26 mouse cellular contexts compared by ENCODE assay signal in the genomic region with DNA sequence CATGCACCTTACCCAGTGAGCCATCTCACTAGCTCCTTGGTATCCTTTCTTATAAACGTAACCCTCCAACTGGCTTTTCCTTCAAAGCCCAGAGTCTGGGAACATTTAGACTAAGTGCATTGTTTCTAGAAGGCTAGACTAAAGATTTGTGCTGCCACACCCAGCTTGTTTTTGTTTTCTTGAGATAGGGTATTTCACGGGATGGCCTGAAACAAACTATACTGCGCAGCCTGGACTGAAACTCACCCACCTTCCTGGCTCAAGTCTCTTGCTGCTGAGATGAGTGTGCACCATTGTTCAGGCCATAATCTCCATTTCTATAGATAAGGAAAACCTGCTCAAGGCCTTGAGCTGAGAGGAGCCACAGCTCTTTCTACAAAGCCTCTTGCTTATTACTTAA. TPM values are rescaled to one million over a fixed set of nuclear protein-coding genes. Genes with fewer than 3 reads are reported as not detected.
DNase-seq lines count a peak whose midpoint lies in the region; TF ChIP-seq lines count a peak whose summit lies in the region.
"Had no signal": no experiment of that assay in that cellular context is flagged by ENCODE, and none has a peak within 500 bp of the region (broad histone marks: within the 10 kb centered on the region; RNA-seq: fewer than 3 reads in every experiment).

No protein-coding gene starts in this region.

- no peaks in the 10 kb centered on the region for H3K27me3 ChIP-seq in E14TG2a.4 (ENCODE audit: insufficient read depth, low read length)
- H3K27me3 ChIP-seq: CH12.LX; embryonic facial prominence, embryonic 13.5 days; embryonic facial prominence, embryonic 15.5 days; forebrain, embryonic 12.5 days; Patski had no signal

- peaks cover 36% of the 10 kb centered on the region for H3K36me3 ChIP-seq in E14TG2a.4 (ENCODE audit: insufficient read depth, low read length)

- no peak for TF ChIP-seq CTCF in gastrocnemius, adult 2 months (IDR thresholded peaks at IDR 0.05)
- TF ChIP-seq CTCF in E14TG2a.4 (conservative IDR thresholded peaks at IDR 0.05; ENCODE audit: low read length): no peak

- no peak for DNase-seq in gastrocnemius, adult 2 months
- no peak for DNase-seq in gastrocnemius, postnatal 14 days
- DNase-seq in ES-CJ7 (ENCODE audit: low read depth, low spot score): peak; percentile 70
- peak; percentile 87 for DNase-seq in R1 (ENCODE audit: low read depth, low spot score)
- DNase-seq in adrenal gland, adult 8-10 months: no peak
- no peak for DNase-seq in urinary bladder, postnatal 36 days (ENCODE audit: low spot score in 2 of 2)
- no peak for DNase-seq in cerebellum, adult 9-10 months
- DNase-seq: adrenal gland, adult 2 months; adrenal gland, postnatal 14 days; adrenal gland, postnatal 36 days; B cell, adult 2 months; cerebellum, adult 11-12 months; cerebellum, adult 2 months; cerebellum, adult 9-11 months; cerebellum, postnatal 14 days; cerebellum, postnatal 36 days; embryo, embryonic 11 days had no signal

- H3K4me1 ChIP-seq in E14TG2a.4 (replicated peaks; ENCODE audit: low read depth, low read length): peaks cover 45% of the 10 kb centered on the region

- intact Hi-C loops in gastrocnemius, adult 2 months (cut with DNase I): loop anchor here (2.0 kb wide), 1 partner anchor 17 kb away; no protein-coding TSS in a partner anchor
- intact Hi-C loops in gastrocnemius, postnatal 14 days (cut with DNase I; ENCODE audit: low total_unique reads): no loop called here

- peak overlapping the region; percentile 83 for H3K27ac ChIP-seq in gastrocnemius, adult 2 months
- H3K27ac ChIP-seq: embryonic facial prominence, embryonic 13.5 days; embryonic facial prominence, embryonic 15.5 days; forebrain, embryonic 10.5 days; forebrain, embryonic 12.5 days had no signal

- no peaks in the 10 kb centered on the region for H3K9me3 ChIP-seq in E14TG2a.4 (ENCODE audit: low read length)
- H3K9me3 ChIP-seq: embryonic facial prominence, embryonic 13.5 days; embryonic facial prominence, embryonic 15.5 days; forebrain, embryonic 10.5 days; forebrain, embryonic 12.5 days; G1E had no signal

- H3K4me3 ChIP-seq in gastrocnemius, adult 2 months: no peak overlapping the region; the same call in 1 of the 2 replicates
- H3K4me3 ChIP-seq in E14TG2a.4 (replicated peaks; ENCODE audit: low read length): peak overlapping the region; percentile 35
- H3K4me3 ChIP-seq: embryonic facial prominence, embryonic 13.5 days; embryonic facial prominence, embryonic 15.5 days; erythroblast, embryonic 14.5 days; forebrain, embryonic 10.5 days; forebrain, embryonic 12.5 days had no signal

RNA-seq across cellular contexts. Expression of a gene that starts 4.8 kb away (rescaled TPM):
- total RNA-seq in gastrocnemius, adult 2 months (2021): 1 to 10 TPM; 1.9 to 3.5 TPM
- total RNA-seq in gastrocnemius, postnatal 14 days (2021): 1 to 10 TPM; 3.7 to 5.0 TPM
- total RNA-seq in adrenal gland, adult 8-10 months (2022): 10 to 100 TPM; 43.1 to 54.0 (median 48.4) TPM

RNA-seq across cellular contexts. Expression of a gene that starts 5.2 kb away (rescaled TPM):
- total RNA-seq in gastrocnemius, adult 2 months (2021): 10 to 100 TPM; 48.0 to 56.2 TPM
- total RNA-seq in gastrocnemius, postnatal 14 days (2021): 10 to 100 TPM; 31.9 to 33.1 TPM
- 10 to 100 TPM; 54.4 to 80.8 (median 70.4) TPM for total RNA-seq in adrenal gland, adult 8-10 months (2022)

RNA-seq across cellular contexts. Expression of a gene that starts 20.7 kb away (rescaled TPM):
- total RNA-seq in gastrocnemius, adult 2 months (2021): 10 to 100 TPM; 17.2 to 19.5 TPM
- 10 to 100 TPM; 11.8 to 14.7 TPM for total RNA-seq in gastrocnemius, postnatal 14 days (2021)
- total RNA-seq in adrenal gland, adult 8-10 months (2022): 10 to 100 TPM; 39.3 to 66.6 (median 55.2) TPM

RNA-seq across cellular contexts. Expression of a gene that starts 26.6 kb away (rescaled TPM):
- total RNA-seq in gastrocnemius, adult 2 months (2021): 10 to 100 TPM; 33.4 to 34.9 TPM
- total RNA-seq in gastrocnemius, postnatal 14 days (2021): 10 to 100 TPM; 36.5 to 37.7 TPM
- 100 to 1,000 TPM in 2 of 4 experiments, 10 to 100 TPM in 2; 82.2 to 142 (median 108) TPM for total RNA-seq in adrenal gland, adult 8-10 months (2022)

RNA-seq across cellular contexts. Expression of a gene that starts 44.4 kb away (rescaled TPM):
- total RNA-seq in gastrocnemius, adult 2 months (2021): under 1 TPM; 0.61 to 0.78 TPM
- total RNA-seq in gastrocnemius, postnatal 14 days (2021): 1 to 10 TPM; 1.9 to 2.4 TPM
- total RNA-seq in adrenal gland, adult 8-10 months (2022): 10 to 100 TPM in 2 of 4 experiments, 1 to 10 TPM in 2; 7.3 to 15.2 (median 12.0) TPM

Comparison
In these comparisons a context has a peak if more than half of its experiments do, and no peak if none do; other contexts are left out.
1. DNase-seq: peak in ES-CJ7 (single experiment) and R1 (single experiment); none in gastrocnemius, adult 2 months (single experiment), gastrocnemius, postnatal 14 days (single experiment), adrenal gland, adult 8-10 months (single experiment), urinary bladder, postnatal 36 days (0 of 2) and cerebellum, adult 9-10 months (single experiment).
2. RNA of a gene that starts 4.8 kb away (total RNA-seq): 43.1 to 54.0 TPM in adrenal gland, adult 8-10 months; 3.7 to 5.0 TPM in gastrocnemius, postnatal 14 days and 1.9 to 3.5 TPM in gastrocnemius, adult 2 months; every median in the first group is over 4 times any median in the second.